Mouse (Mus musculus) cortical plate, adult 2 months (tissue): ENCODE measurements around the gene Slc22a23. TPM values are rescaled to one million over a fixed set of nuclear protein-coding genes. Genes with fewer than 3 reads are reported as not detected.

Source experiments
- H3K27ac ChIP-seq: fragments of 200-500 bp; 2 replicates; pipeline ENCODE4 v1.5.1; 2012; ENCODE audit warnings: low read length, control low read depth, inconsistent platforms; ENCODE audit not compliant: insufficient read depth
- H3K4me1 ChIP-seq: fragments of 200-500 bp; 2 replicates; pipeline ENCODE4 v1.6.1; 2011; ENCODE audit warnings: low read length; ENCODE audit not compliant: control insufficient read depth, insufficient read depth
- H3K4me3 ChIP-seq: fragments of 200-500 bp; 2 replicates; pipeline ENCODE4 v1.5.1; 2011; ENCODE audit warnings: mild to moderate bottlenecking, low read length, control low read depth; ENCODE audit not compliant: insufficient read depth
- CTCF ChIP-seq: fragments of 200-500 bp; IDR thresholded peaks from 2 replicates; pipeline ENCODE4 v1.5.1; 2011; ENCODE audit warnings: mild to moderate bottlenecking, control low read depth, low read length; ENCODE audit not compliant: insufficient read depth; ENCODE audit errors: extremely low read depth
- POLR2A ChIP-seq: fragments of 200-500 bp; IDR thresholded peaks from 2 replicates; pipeline ENCODE4 v1.6.1; 2011; ENCODE audit warnings: mild to moderate bottlenecking, low read length, control low read depth; ENCODE audit not compliant: insufficient read depth; ENCODE audit errors: extremely low read depth
- polyA plus RNA-seq: library from polyadenylated mRNA; depleted of rRNA; stranded (reverse); fragments of >200 nt; gene quantifications from 2 replicates; pipeline ENCODE4 v1.2.3, GENCODE M21; 2012

Slc22a23 gene
- polyA plus RNA-seq, 1 experiment: 54.4 TPM

GRCm38 (mm10) chr13:34370281-34370825 is 25.4 kb upstream of the Slc22a23 start:
- H3K4me1 ChIP-seq: peaks cover 7% of the 10 kb centered on the region
- H3K4me3 ChIP-seq: no peak overlapping the region
- H3K27ac ChIP-seq: no peak overlapping the region
- TF ChIP-seq POLR2A: no peak
- TF ChIP-seq CTCF: no peak

GRCm38 (mm10) chr13:34365226-34365625 is 20.2 kb upstream of the Slc22a23 start:
- H3K27ac ChIP-seq: no peak overlapping the region
- H3K4me1 ChIP-seq: no peaks in the 10 kb centered on the region
- TF ChIP-seq POLR2A (no peak), CTCF (no peak)
- H3K4me3 ChIP-seq: no peak overlapping the region

- TF ChIP-seq POLR2A (no peak), CTCF (no peak)
These were observed 10.7 kb upstream of the Slc22a23 start for GRCm38 (mm10) chr13:34355656-34356055.

GRCm38 (mm10) chr13:34354830-34355624 is 10.0 kb upstream of the Slc22a23 start:
- Histone ChIP-seq H3K4me3 (no peak overlapping the region), H3K4me1 (no peaks in the 10 kb centered on the region), H3K27ac (no peak overlapping the region)
- TF ChIP-seq CTCF: no peak
- TF ChIP-seq POLR2A: no peak

More at GRCm38 (mm10) chr13:34355656-34356055, 10.7 kb upstream of the Slc22a23 start:
- H3K4me3 ChIP-seq: no peak overlapping the region
- no peaks in the 10 kb centered on the region for H3K4me1 ChIP-seq
- H3K27ac ChIP-seq: no peak overlapping the region

GRCm38 (mm10) chr13:34353241-34353640 is 8.3 kb upstream of the Slc22a23 start:
- no peak overlapping the region for H3K27ac ChIP-seq
- H3K4me1 ChIP-seq: no peaks in the 10 kb centered on the region
- no peak overlapping the region for H3K4me3 ChIP-seq
- TF ChIP-seq POLR2A (no peak), CTCF (no peak)

- H3K4me1 ChIP-seq: no peaks in the 10 kb centered on the region
- H3K4me3 ChIP-seq: no peak overlapping the region
- TF ChIP-seq POLR2A (no peak), CTCF (no peak)
- H3K27ac ChIP-seq: no peak overlapping the region
These were observed 6.5 kb upstream of the Slc22a23 start for GRCm38 (mm10) chr13:34351437-34351836.

- Histone ChIP-seq H3K4me3 (no peak overlapping the region), H3K4me1 (no peaks in the 10 kb centered on the region), H3K27ac (no peak overlapping the region)
- TF ChIP-seq CTCF (no peak), POLR2A (no peak)
These were observed 3.2 kb upstream of the Slc22a23 start for GRCm38 (mm10) chr13:34347960-34348889.

GRCm38 (mm10) chr13:34346748-34347147 is 1.8 kb upstream of the Slc22a23 start:
- no peak overlapping the region for H3K4me3 ChIP-seq
- TF ChIP-seq CTCF (no peak), POLR2A (no peak)
- peaks cover 2% of the 10 kb centered on the region; the same call in 1 of the 2 replicates for H3K4me1 ChIP-seq
- H3K27ac ChIP-seq: no peak overlapping the region

- H3K4me1 ChIP-seq: peaks cover 4% of the 10 kb centered on the region
- TF ChIP-seq CTCF (no peak), POLR2A (no peak)
- no peak overlapping the region; the same call in 1 of the 2 replicates for H3K4me3 ChIP-seq
- no peak overlapping the region for H3K27ac ChIP-seq
These were observed 1.3 kb upstream of the Slc22a23 start for GRCm38 (mm10) chr13:34346238-34346637.
